Mouse (Mus musculus) liver, postnatal 0 days (tissue): ENCODE results near the gene Hibadh.

ENCODE experiments used
- CTCF ChIP-seq: sonication (generic); IDR thresholded peaks from 2 replicates; pipeline ENCODE4 v1.5.1; 2016; ENCODE audit warnings: antibody characterized with exemption, low read depth
- EP300 ChIP-seq: IDR thresholded peaks from 2 replicates; pipeline ENCODE4 v1.6.1; 2016; ENCODE audit warnings: antibody characterized with exemption, low read depth, mild to moderate bottlenecking

DNA sequence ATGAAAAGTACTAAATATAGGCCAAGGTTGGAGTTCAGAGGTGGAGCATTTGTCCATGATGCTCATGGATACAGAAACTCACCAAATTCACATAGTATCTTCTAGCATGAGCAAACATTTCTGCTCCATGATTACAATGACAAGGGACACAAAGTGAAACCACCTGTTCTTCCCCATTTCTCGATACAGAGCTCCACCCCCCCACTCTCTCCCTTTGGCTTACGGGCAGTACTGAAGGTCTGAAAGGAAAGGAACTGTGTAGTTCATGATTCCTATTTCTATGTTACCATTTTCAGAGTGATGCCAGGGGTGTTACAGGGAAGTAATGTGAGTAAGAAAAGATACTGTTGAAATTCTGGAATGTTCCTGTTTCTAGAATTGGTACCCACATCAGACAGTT is 32.4 kb upstream of the Hibadh start:
- TF ChIP-seq CTCF (no peak), EP300 (no peak)
